Mouse (Mus musculus) embryonic fibroblast, embryonic 13.5 days (primary cell): ENCODE results near the gene 1110004F10Rik. TPM values are rescaled to one million over a fixed set of nuclear protein-coding genes. Genes with fewer than 3 reads are reported as not detected.
A peak's percentile ranks its signal among the peaks of the same experiment; 100 is the strongest.
"Not testable (repeated sequence)": the region's sequence is repeated elsewhere in the genome, so short reads cannot be mapped to it uniquely, and the experiment has no call there.

ENCODE experiments used
- H3K27ac ChIP-seq: 2 replicates; pipeline ENCODE4 v1.5.1; 2012; ENCODE audit warnings: low read length, control low read depth, inconsistent platforms; ENCODE audit not compliant: insufficient read depth
- H3K4me1 ChIP-seq: 2 replicates; pipeline ENCODE4 v1.6.1; 2011; ENCODE audit warnings: low read length; ENCODE audit not compliant: control insufficient read depth, insufficient read depth
- H3K4me3 ChIP-seq: 2 replicates; pipeline ENCODE4 v1.5.1; 2011; ENCODE audit warnings: mild to moderate bottlenecking, control low read depth, low read length; ENCODE audit not compliant: insufficient read depth
- CTCF ChIP-seq: IDR thresholded peaks from 2 replicates; pipeline ENCODE4 v1.5.1; 2011; ENCODE audit warnings: mild to moderate bottlenecking, control low read depth, low read length, moderate library complexity, borderline replicate concordance; ENCODE audit not compliant: insufficient read depth
- POLR2A ChIP-seq: IDR thresholded peaks from 2 replicates; pipeline ENCODE4 v1.6.1; 2011; ENCODE audit warnings: low read depth, mild to moderate bottlenecking, control low read depth, low read length, moderate library complexity
- polyA plus RNA-seq: library from polyadenylated mRNA; stranded (reverse); fragments of >200 nt; gene quantifications from 2 replicates; pipeline ENCODE4 v1.2.4, GENCODE M21; 2011; ENCODE audit warnings: low read depth; ENCODE audit not compliant: missing spikeins, insufficient read length

The 1110004F10Rik gene
- polyA plus RNA-seq, 1 experiment = 156 TPM

- H3K4me1 ChIP-seq = peaks cover 3% of the 10 kb centered on the region
- H3K27ac ChIP-seq = no peak overlapping the region
- H3K4me3 ChIP-seq = no peak overlapping the region
- TF ChIP-seq CTCF (no peak), POLR2A (no peak)
Measured at GRCm38 (mm10) chr7:116035504-116035903, 3.7 kb upstream of the 1110004F10Rik start.

- no peak overlapping the region for H3K27ac ChIP-seq
- no peak overlapping the region for H3K4me3 ChIP-seq
- peaks cover 3% of the 10 kb centered on the region for H3K4me1 ChIP-seq
- TF ChIP-seq CTCF (no peak), POLR2A (no peak)
Measured at GRCm38 (mm10) chr7:116036591-116037555, 2.3 kb upstream of the 1110004F10Rik start.

- H3K27ac ChIP-seq = no peak overlapping the region
- no peak overlapping the region for H3K4me3 ChIP-seq
- no peak for TF ChIP-seq CTCF
- no peak for TF ChIP-seq POLR2A
- peaks cover 3% of the 10 kb centered on the region for H3K4me1 ChIP-seq
Measured at GRCm38 (mm10) chr7:116038024-116038423, 1.2 kb upstream of the 1110004F10Rik start.

GRCm38 (mm10) chr7:116038511-116038910 is 686 bp upstream of the 1110004F10Rik start, which contains the start of gene Sox6:
TSS of gene Sox6 (minus strand) at chr7:116038796.
- peak within 1 kb of the TSS; percentile 46 for H3K4me3 ChIP-seq
- peaks cover 3% of the 10 kb centered on the region for H3K4me1 ChIP-seq

GRCm38 (mm10) chr7:116039538-116040466 is 605 bp downstream of the 1110004F10Rik start:
- H3K27ac ChIP-seq = no peak overlapping the region
- H3K4me3 ChIP-seq = peak overlapping the region; percentile 46
- TF ChIP-seq CTCF (peak; percentile 97), POLR2A (no peak)
- peaks cover under 1% of the 10 kb centered on the region; the same call in 1 of the 2 replicates for H3K4me1 ChIP-seq

More at GRCm38 (mm10) chr7:116038511-116038910, 686 bp upstream of the 1110004F10Rik start, which contains the start of gene Sox6:
- no peak for TF ChIP-seq CTCF
- TF ChIP-seq POLR2A = no peak
- no peak within 1 kb of the TSS for H3K27ac ChIP-seq

GRCm38 (mm10) chr7:116040470-116041019 is 1.3 kb downstream of the 1110004F10Rik start:
- TF ChIP-seq CTCF (no peak), POLR2A (no peak)
- Histone ChIP-seq H3K4me3 (no peak overlapping the region), H3K4me1 (no peaks in the 10 kb centered on the region; the same call in 1 of the 2 replicates), H3K27ac (no peak overlapping the region)

GRCm38 (mm10) chr7:116060739-116061138 is 21.5 kb downstream of the 1110004F10Rik start:
- no peak overlapping the region for H3K27ac ChIP-seq
- no peak overlapping the region for H3K4me3 ChIP-seq
- no peaks in the 10 kb centered on the region for H3K4me1 ChIP-seq
- TF ChIP-seq CTCF (no peak), POLR2A (no peak)

- H3K27ac ChIP-seq, H3K4me3 ChIP-seq, H3K4me1 ChIP-seq: not testable (repeated sequence)
Measured at GRCm38 (mm10) chr7:116084366-116084765, 45.2 kb downstream of the 1110004F10Rik start, which contains the start of gene Gm4353. TSS of gene Gm4353 (minus strand) at chr7:116084635.
